Mouse (Mus musculus): ENCODE measurements around the gene Olfr361. TPM values are rescaled to one million over a fixed set of nuclear protein-coding genes. Genes with fewer than 3 reads are reported as not detected.

Gene Olfr361
- total RNA-seq (2023) = not detected

DNA sequence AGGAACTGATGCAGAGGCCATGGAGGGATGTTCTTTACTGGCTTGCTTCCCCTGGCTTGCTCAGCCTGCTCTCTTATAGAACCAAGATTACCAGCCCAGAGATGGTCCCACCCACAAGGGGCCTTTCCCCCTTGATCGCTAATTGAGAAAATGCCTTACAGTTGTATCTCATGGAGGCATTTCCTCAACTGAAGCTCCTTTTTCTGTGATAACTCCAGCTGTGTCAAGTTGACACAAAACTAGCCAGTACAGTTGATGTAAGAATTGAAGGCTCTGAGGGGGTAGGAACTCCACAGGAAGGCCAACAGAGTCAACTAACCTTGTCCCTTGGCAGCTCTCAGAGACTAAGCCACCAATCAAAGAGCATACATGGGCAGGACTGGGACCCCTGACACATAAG lies at the start of gene Olfr361:
TSS of gene Olfr361 (minus strand) at position 101 of the 400 bp plus-strand sequence.

DNA sequence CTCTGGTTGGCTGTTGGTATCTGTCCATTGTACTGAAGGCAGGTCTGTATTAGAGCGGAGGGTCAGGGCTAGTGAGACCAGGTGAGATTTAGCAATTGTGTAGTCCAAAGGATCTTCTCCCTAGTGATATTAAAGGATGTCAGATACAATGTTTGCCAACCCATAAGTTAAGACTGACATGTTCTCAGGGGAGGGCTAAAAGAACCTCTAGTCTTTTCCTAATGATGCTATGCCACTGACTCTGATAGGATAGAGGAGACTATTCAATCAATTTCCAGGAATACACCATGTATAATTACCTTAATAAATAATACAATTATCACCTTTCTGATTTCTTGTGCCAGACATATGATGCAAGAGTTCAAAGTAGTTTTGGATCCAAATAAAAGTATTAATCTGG lies 28.7 kb upstream of the Olfr361 start, which contains the start of gene Olfr362:
TSS of gene Olfr362 (minus strand) at position 101 of the 400 bp plus-strand sequence.

DNA sequence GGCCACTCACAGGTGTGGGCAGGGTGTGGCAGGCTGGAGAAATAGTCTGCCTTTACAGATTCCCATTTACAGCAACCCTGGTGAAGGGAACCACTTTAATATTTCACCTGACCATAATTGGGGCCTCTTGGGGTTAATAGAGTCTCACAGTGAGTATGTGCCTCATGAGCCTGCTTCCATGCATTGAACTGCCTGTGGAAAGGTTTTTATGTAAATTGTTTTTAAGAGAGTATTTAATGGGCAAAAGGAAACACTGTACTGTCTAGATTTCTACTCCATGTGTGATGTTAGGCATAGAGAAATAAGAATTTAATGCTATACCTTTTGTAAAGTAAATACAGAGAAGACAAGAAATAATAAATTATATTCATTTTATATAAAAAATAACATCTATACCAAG lies 23.6 kb downstream of the Olfr361 start, which contains the start of gene Olfr360:
TSS of gene Olfr360 (plus strand) at position 301 of the 400 bp plus-strand sequence.

Other genes starting within 250 kb of the Olfr361 start
- gene Olfr350, start 243.0 kb downstream of the Olfr361 start, total RNA-seq (2023) = not detected
- not detected for gene Olfr351, start 226.6 kb downstream of the Olfr361 start, total RNA-seq (2023)
- not detected for gene Olfr352, start 220.8 kb downstream of the Olfr361 start, total RNA-seq (2023)
- not detected for gene Olfr353, start 196.4 kb downstream of the Olfr361 start, total RNA-seq (2023)
- gene Olfr354, start 183.6 kb downstream of the Olfr361 start, total RNA-seq (2023) = not detected
- not detected for gene Olfr355, start 160.4 kb downstream of the Olfr361 start, total RNA-seq (2023)
- not detected for gene Olfr356, start 152.2 kb downstream of the Olfr361 start, total RNA-seq (2023)
- gene Olfr357, start 95.5 kb downstream of the Olfr361 start, total RNA-seq (2023) = not detected
- gene Olfr358, start 80.0 kb downstream of the Olfr361 start, total RNA-seq (2023) = not detected
- gene Olfr360, start 23.5 kb downstream of the Olfr361 start, total RNA-seq (2023) = not detected
- not detected for gene Olfr362, start 28.6 kb upstream of the Olfr361 start, total RNA-seq (2023)
- gene Olfr364-ps1, start 50.0 kb upstream of the Olfr361 start, total RNA-seq (2023) = not detected
- not detected for gene Olfr365, start 98.9 kb upstream of the Olfr361 start, total RNA-seq (2023)
- gene Olfr366, start 122.3 kb upstream of the Olfr361 start, total RNA-seq (2023) = not detected
- not detected for gene Olfr368, start 237.2 kb upstream of the Olfr361 start, total RNA-seq (2023)

Measured in neutrophil, adult 59 days (primary cell).